Mouse (Mus musculus): ENCODE results near the gene Plcg2. TPM values are rescaled to one million over a fixed set of nuclear protein-coding genes. Genes with fewer than 3 reads are reported as not detected.
A peak's percentile ranks its signal among the peaks of the same experiment; 100 is the strongest.

Plcg2 gene
- polyA plus RNA-seq, 1 experiment from 2014 or later, result 3.5 TPM

GRCm38 (mm10) chr8:117645486-117645885 lies 147.4 kb downstream of the Plcg2 start:
- Histone ChIP-seq H3K9ac (replicated peaks; ENCODE audit: low read depth) (no peak overlapping the region), H3K4me2 (replicated peaks; ENCODE audit: low read depth, low read length) (no peak overlapping the region), H3K4me1 (ENCODE audit: insufficient read depth, low read depth, low read length) (no peaks in the 10 kb centered on the region), H3K4me3 (ENCODE audit: low read depth, low read length) (no peak overlapping the region), H3K27ac (ENCODE audit: low read length) (no peak overlapping the region), H3K9me3 (ENCODE audit: low read length) (no peaks in the 10 kb centered on the region), H3K27me3 (replicated peaks; ENCODE audit: insufficient read depth, low read length) (no peaks in the 10 kb centered on the region), H3K36me3 (ENCODE audit: insufficient read depth, low read length) (no peaks in the 10 kb centered on the region)
- WGBS, result 36% methylated on average over 5 of the region's 5 CpGs
- TF ChIP-seq EP300 (IDR thresholded peaks at IDR 0.05), result no peak
- TF ChIP-seq CTCF (IDR thresholded peaks at IDR 0.05), result no peak
- no peak for DNase-seq (ENCODE audit: low spot score)
- ATAC-seq, result no peak

DNA sequence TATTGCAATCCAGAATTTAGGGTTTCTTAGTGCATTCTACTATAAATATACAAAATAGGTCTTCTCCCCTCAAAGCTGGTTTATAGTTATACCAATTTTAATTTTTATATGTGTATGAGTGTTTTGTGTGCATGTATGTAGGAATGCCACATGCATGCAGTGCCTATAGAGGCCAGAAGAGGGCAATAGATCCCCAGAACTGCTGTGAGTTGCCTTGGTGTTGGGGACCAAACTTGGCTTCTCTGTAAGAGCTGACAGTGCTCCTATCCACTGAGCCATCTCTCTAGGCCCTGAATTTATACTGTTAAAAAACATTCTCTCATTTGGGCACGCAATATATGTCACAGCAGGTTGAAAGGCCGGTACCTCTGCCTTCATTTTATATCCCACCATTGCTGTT lies 147.9 kb downstream of the Plcg2 start:
- Histone ChIP-seq H3K9me3 (ENCODE audit: low read length) (no peaks in the 10 kb centered on the region), H3K9ac (replicated peaks; ENCODE audit: low read depth) (no peak overlapping the region), H3K27ac (ENCODE audit: low read length) (no peak overlapping the region), H3K4me2 (replicated peaks; ENCODE audit: low read depth, low read length) (no peak overlapping the region), H3K4me1 (ENCODE audit: insufficient read depth, low read depth, low read length) (no peaks in the 10 kb centered on the region), H3K27me3 (replicated peaks; ENCODE audit: insufficient read depth, low read length) (no peaks in the 10 kb centered on the region), H3K36me3 (ENCODE audit: insufficient read depth, low read length) (no peaks in the 10 kb centered on the region), H3K4me3 (ENCODE audit: low read depth, low read length) (no peak overlapping the region)
- 45% methylated on average over 2 of the region's 2 CpGs for WGBS
- ATAC-seq, result no peak
- peak; percentile 41 for DNase-seq (ENCODE audit: low spot score)
- no peak for TF ChIP-seq EP300 (IDR thresholded peaks at IDR 0.05)
- peak; percentile 82 for TF ChIP-seq CTCF (IDR thresholded peaks at IDR 0.05)

GRCm38 (mm10) chr8:117646440-117646839 lies 148.3 kb downstream of the Plcg2 start:
- Histone ChIP-seq H3K4me3 (ENCODE audit: low read depth, low read length) (no peak overlapping the region), H3K36me3 (ENCODE audit: insufficient read depth, low read length) (no peaks in the 10 kb centered on the region), H3K27me3 (replicated peaks; ENCODE audit: insufficient read depth, low read length) (no peaks in the 10 kb centered on the region), H3K27ac (ENCODE audit: low read length) (no peak overlapping the region), H3K9ac (replicated peaks; ENCODE audit: low read depth) (no peak overlapping the region), H3K9me3 (ENCODE audit: low read length) (no peaks in the 10 kb centered on the region), H3K4me1 (ENCODE audit: insufficient read depth, low read depth, low read length) (no peaks in the 10 kb centered on the region), H3K4me2 (replicated peaks; ENCODE audit: low read depth, low read length) (no peak overlapping the region)
- WGBS, result 60% methylated on average over 5 of the region's 5 CpGs
- DNase-seq (ENCODE audit: low spot score) (no peak), ATAC-seq (no peak)
- no peak for TF ChIP-seq CTCF (IDR thresholded peaks at IDR 0.05)
- no peak for TF ChIP-seq EP300 (IDR thresholded peaks at IDR 0.05)

DNA sequence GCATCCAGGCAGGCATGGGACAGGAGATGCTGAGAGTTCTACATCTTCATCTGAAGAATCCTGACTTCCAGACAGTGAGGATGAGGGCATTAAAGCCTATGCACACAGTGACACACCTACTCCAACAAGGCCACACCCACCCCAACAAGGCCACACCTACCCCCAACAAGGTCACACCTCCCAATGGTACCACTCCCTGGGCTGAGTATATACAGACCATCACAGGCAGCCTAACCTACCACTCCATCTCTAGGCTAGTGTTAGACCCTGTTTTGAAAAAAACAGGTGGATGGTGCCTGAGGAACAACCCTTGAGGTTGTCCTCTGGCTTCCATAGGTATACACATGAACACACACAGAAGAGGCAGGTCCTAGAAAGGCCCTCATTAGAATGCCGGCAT lies 154.2 kb downstream of the Plcg2 start:
- H3K4me1 ChIP-seq (ENCODE audit: insufficient read depth, low read depth, low read length), result no peaks in the 10 kb centered on the region
- DNase-seq (ENCODE audit: low spot score) (no peak), ATAC-seq (no peak)
- no peaks in the 10 kb centered on the region for H3K9me3 ChIP-seq (ENCODE audit: low read length)
- no peak for TF ChIP-seq CTCF (IDR thresholded peaks at IDR 0.05)
- TF ChIP-seq EP300 (IDR thresholded peaks at IDR 0.05), result no peak
- no peaks in the 10 kb centered on the region for H3K36me3 ChIP-seq (ENCODE audit: insufficient read depth, low read length)
- H3K27ac ChIP-seq (ENCODE audit: low read length), result no peak overlapping the region
- WGBS, result 100% methylated on average over 1 of the region's 1 CpGs
- H3K4me2 ChIP-seq (replicated peaks; ENCODE audit: low read depth, low read length), result no peak overlapping the region
- no peak overlapping the region for H3K4me3 ChIP-seq (ENCODE audit: low read depth, low read length)
- no peak overlapping the region for H3K9ac ChIP-seq (replicated peaks; ENCODE audit: low read depth)
- no peaks in the 10 kb centered on the region for H3K27me3 ChIP-seq (replicated peaks; ENCODE audit: insufficient read depth, low read length)

DNA sequence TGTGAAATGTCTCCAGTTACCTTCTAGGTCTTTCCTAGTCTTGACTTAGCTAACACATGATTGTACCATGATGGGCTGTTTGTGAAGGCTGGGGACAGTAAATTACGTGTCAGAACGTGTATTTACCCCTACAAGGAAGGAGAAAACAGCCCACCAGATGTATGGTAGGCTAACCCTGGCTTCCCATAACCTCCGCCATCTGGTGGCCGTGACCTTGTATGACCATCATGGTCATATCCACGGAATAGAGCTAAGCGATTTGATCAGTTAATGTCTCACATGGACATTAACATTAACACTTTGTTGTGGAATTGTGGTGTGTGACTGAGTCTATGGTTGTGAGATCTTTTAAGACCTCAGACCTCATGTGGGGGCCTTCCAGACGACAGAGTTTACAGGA lies 160.9 kb downstream of the Plcg2 start:
- Histone ChIP-seq H3K9me3 (ENCODE audit: low read length) (no peaks in the 10 kb centered on the region), H3K9ac (replicated peaks; ENCODE audit: low read depth) (no peak overlapping the region), H3K27me3 (replicated peaks; ENCODE audit: insufficient read depth, low read length) (no peaks in the 10 kb centered on the region), H3K4me3 (ENCODE audit: low read depth, low read length) (no peak overlapping the region), H3K4me2 (replicated peaks; ENCODE audit: low read depth, low read length) (no peak overlapping the region), H3K4me1 (ENCODE audit: insufficient read depth, low read depth, low read length) (no peaks in the 10 kb centered on the region), H3K27ac (ENCODE audit: low read length) (no peak overlapping the region), H3K36me3 (ENCODE audit: insufficient read depth, low read length) (no peaks in the 10 kb centered on the region)
- 62% methylated on average over 7 of the region's 7 CpGs for WGBS
- TF ChIP-seq CTCF (IDR thresholded peaks at IDR 0.05), result peak; percentile 41
- TF ChIP-seq EP300 (IDR thresholded peaks at IDR 0.05), result no peak
- DNase-seq (ENCODE audit: low spot score) (no peak), ATAC-seq (no peak)

GRCm38 (mm10) chr8:117660358-117661031 lies 162.4 kb downstream of the Plcg2 start:
- Histone ChIP-seq H3K4me3 (ENCODE audit: low read depth, low read length) (no peak overlapping the region), H3K9ac (replicated peaks; ENCODE audit: low read depth) (no peak overlapping the region), H3K27ac (ENCODE audit: low read length) (no peak overlapping the region), H3K27me3 (replicated peaks; ENCODE audit: insufficient read depth, low read length) (no peaks in the 10 kb centered on the region), H3K4me2 (replicated peaks; ENCODE audit: low read depth, low read length) (no peak overlapping the region), H3K36me3 (ENCODE audit: insufficient read depth, low read length) (no peaks in the 10 kb centered on the region), H3K9me3 (ENCODE audit: low read length) (no peaks in the 10 kb centered on the region), H3K4me1 (ENCODE audit: insufficient read depth, low read depth, low read length) (no peaks in the 10 kb centered on the region)
- DNase-seq (ENCODE audit: low spot score) (peak; percentile 39), ATAC-seq (peak; percentile 59)
- 15% methylated on average over 11 of the region's 11 CpGs for WGBS
- TF ChIP-seq EP300 (IDR thresholded peaks at IDR 0.05), result no peak
- no peak for TF ChIP-seq CTCF (IDR thresholded peaks at IDR 0.05)

Measured in lung, postnatal 0 days (tissue).